Mouse (Mus musculus): ENCODE data around the gene 5530400C23Rik. TPM values are rescaled to one million over a fixed set of nuclear protein-coding genes. Genes with fewer than 3 reads are reported as not detected.

The 5530400C23Rik gene
- polyA plus RNA-seq (2017; shearing (Covaris generic)): not detected

GRCm38 (mm10) chr6:133291916-133292315 is at the start of gene 5530400C23Rik:
Gene 5530400C23Rik (plus strand): TSS chr6:133292216.

Other genes with a start within 250 kb of the 5530400C23Rik start
- not detected for gene Tas2r140, start 236.4 kb upstream of the 5530400C23Rik start, polyA plus RNA-seq (2017; shearing (Covaris generic))
- 10 to 100 TPM; 13.1 to 14.9 TPM for gene Smim10l1, start 187.3 kb upstream of the 5530400C23Rik start, polyA plus RNA-seq (2017; shearing (Covaris generic))

Measured in activated CD4-positive, CD25-positive, alpha-beta regulatory T cell (primary cell).